Mouse (Mus musculus) brain, embryonic 14.5 days (tissue): Measurements from ENCODE around the gene Spsb2. TPM values are rescaled to one million over a fixed set of nuclear protein-coding genes. Genes with fewer than 3 reads are reported as not detected.

Experiments used
- DNase-seq: peaks from one replicate; pipeline ENCODE4 v3.0.0-alpha.2; 2011; ENCODE audit warnings: low read depth
- CTCF ChIP-seq: fragments of 200-500 bp; IDR thresholded peaks from 2 replicates; pipeline ENCODE4 v1.5.1; 2012; ENCODE audit warnings: inconsistent platforms, mild to moderate bottlenecking, moderate library complexity, borderline replicate concordance; ENCODE audit not compliant: insufficient read depth, insufficient read length; ENCODE audit errors: extremely low read depth
- POLR2A ChIP-seq: fragments of 200-500 bp; IDR thresholded peaks from 2 replicates; pipeline ENCODE4 v1.6.1; 2012; ENCODE audit warnings: mild to moderate bottlenecking, inconsistent platforms, borderline replicate concordance; ENCODE audit not compliant: poor library complexity, insufficient read depth, insufficient read length, severe bottlenecking; ENCODE audit errors: extremely low read depth
- polyA plus RNA-seq: library from polyadenylated mRNA; depleted of rRNA; stranded (reverse); fragments of >200 nt; gene quantifications from 2 replicates; pipeline ENCODE4 v1.2.3, GENCODE M21; 2012; rRNA removed

Spsb2 gene
- polyA plus RNA-seq, 1 experiment = 5.3 TPM

- TF ChIP-seq POLR2A (no peak), CTCF (no peak)
- DNase-seq = peak; percentile 87
These were observed 47.9 kb downstream of the Spsb2 start for GRCm38 (mm10) chr6:124856321-124856720.

GRCm38 (mm10) chr6:124856916-124857839, 48.7 kb downstream of the Spsb2 start, which contains the start of gene P3h3:
TSS of gene P3h3 (minus strand) at chr6:124857752.
- peak; percentile 78 for TF ChIP-seq CTCF
- TF ChIP-seq POLR2A = peak; percentile 14
- DNase-seq = peak; percentile 94

- TF ChIP-seq CTCF (no peak), POLR2A (no peak)
- DNase-seq = no peak
These were observed 49.5 kb downstream of the Spsb2 start for GRCm38 (mm10) chr6:124857840-124858530.

GRCm38 (mm10) chr6:124858561-124859318, 50.3 kb downstream of the Spsb2 start:
- TF ChIP-seq CTCF (no peak), POLR2A (no peak)
- no peak for DNase-seq

GRCm38 (mm10) chr6:124859725-124860124, 51.3 kb downstream of the Spsb2 start:
- DNase-seq = peak; percentile 89

More at GRCm38 (mm10) chr6:124859725-124860124, 51.3 kb downstream of the Spsb2 start:
- TF ChIP-seq CTCF (peak; percentile 90), POLR2A (no peak)

Other genes starting within 250 kb of the Spsb2 start
- not detected in 2 replicates for gene C1rb, start 238.4 kb upstream of the Spsb2 start, polyA plus RNA-seq
- 0.31 and 0.32 TPM in 2 replicates for gene C1s2, start 172.6 kb upstream of the Spsb2 start, polyA plus RNA-seq
- gene Lpcat3, start 145.6 kb upstream of the Spsb2 start, polyA plus RNA-seq = 54.8 and 58.7 TPM in 2 replicates
- gene Emg1, start 96.5 kb upstream of the Spsb2 start, polyA plus RNA-seq = 95.2 and 132 TPM in 2 replicates
- 168 and 174 TPM in 2 replicates for gene Phb2, start 96.3 kb upstream of the Spsb2 start, polyA plus RNA-seq
- gene Ptpn6, start 69.9 kb upstream of the Spsb2 start, polyA plus RNA-seq = 2.6 and 2.9 TPM in 2 replicates
- gene Grcc10, start 67.3 kb upstream of the Spsb2 start, polyA plus RNA-seq = 429 and 583 TPM in 2 replicates
- gene Gm45234, start 52.6 kb upstream of the Spsb2 start, polyA plus RNA-seq = not detected in 2 replicates
- 62.8 and 136 TPM in 2 replicates for gene Atn1, start 52.1 kb upstream of the Spsb2 start, polyA plus RNA-seq
- gene Eno2, start 39.0 kb upstream of the Spsb2 start, polyA plus RNA-seq = 48.6 and 69.6 TPM in 2 replicates
- gene Lrrc23, start 28.9 kb upstream of the Spsb2 start, polyA plus RNA-seq = 5.6 and 8.7 TPM in 2 replicates
- 318 and 333 TPM in 2 replicates for gene Tpi1, start 5.6 kb downstream of the Spsb2 start, polyA plus RNA-seq
- 157 and 162 TPM in 2 replicates for gene Usp5, start 20.8 kb downstream of the Spsb2 start, polyA plus RNA-seq
- gene Cdca3, start 20.9 kb downstream of the Spsb2 start, polyA plus RNA-seq = 49.5 and 122 TPM in 2 replicates
- 1.9 and 2.6 TPM in 2 replicates for gene Gnb3, start 31.6 kb downstream of the Spsb2 start, polyA plus RNA-seq
- 123 and 173 TPM in 2 replicates for gene P3h3, start 49.1 kb downstream of the Spsb2 start, polyA plus RNA-seq
- 107 and 117 TPM in 2 replicates for gene Gpr162, start 55.3 kb downstream of the Spsb2 start, polyA plus RNA-seq
- 0.09 and 0.14 TPM in 2 replicates for gene Cd4, start 79.6 kb downstream of the Spsb2 start, polyA plus RNA-seq
- gene Lag3, start 103.0 kb downstream of the Spsb2 start, polyA plus RNA-seq = 3.8 and 4.5 TPM in 2 replicates
- gene Ptms, start 111.4 kb downstream of the Spsb2 start, polyA plus RNA-seq = 2,630 and 3,258 TPM in 2 replicates
- 551 and 626 TPM in 2 replicates for gene Mlf2, start 122.7 kb downstream of the Spsb2 start, polyA plus RNA-seq
- gene Cops7a, start 156.9 kb downstream of the Spsb2 start, polyA plus RNA-seq = 130 and 170 TPM in 2 replicates
- gene Pianp, start 188.0 kb downstream of the Spsb2 start, polyA plus RNA-seq = 49.8 and 68.1 TPM in 2 replicates
- 107 and 118 TPM in 2 replicates for gene Zfp384, start 200.5 kb downstream of the Spsb2 start, polyA plus RNA-seq
- gene Ing4, start 231.1 kb downstream of the Spsb2 start, polyA plus RNA-seq = 127 and 169 TPM in 2 replicates
- 29.5 and 32.6 TPM in 2 replicates for gene Acrbp, start 241.0 kb downstream of the Spsb2 start, polyA plus RNA-seq